Mouse (Mus musculus) intestine, embryonic 16.5 days (tissue): Measurements from ENCODE around the gene Rbm42. TPM values are rescaled to one million over a fixed set of nuclear protein-coding genes. Genes with fewer than 3 reads are reported as not detected.

Experiments used
- ATAC-seq: fragments of 200-750 bp; cut with Nextera tagmentation; 2 replicates; pipeline ENCODE4 v1.8.0; 2017; ENCODE audit warnings: moderate TSS enrichment, moderate library complexity
- H3K27ac ChIP-seq: fragments of 300-500 bp; sonication (generic); 2 replicates; pipeline ENCODE4 v1.5.1; 2014; ENCODE audit warnings: mild to moderate bottlenecking, low read length
- H3K27me3 ChIP-seq: fragments of 300-500 bp; sonication (generic); replicated peaks from 2 replicates; pipeline ENCODE4 v1.6.1; 2014; ENCODE audit warnings: low read length, control low read depth, mixed read lengths; ENCODE audit not compliant: control insufficient read depth, insufficient read depth
- H3K36me3 ChIP-seq: fragments of 300-500 bp; sonication (generic); 2 replicates; pipeline ENCODE4 v1.6.1; 2014; ENCODE audit warnings: low read length, control low read depth; ENCODE audit not compliant: control insufficient read depth, insufficient read depth
- H3K4me1 ChIP-seq: fragments of 300-500 bp; sonication (generic); 2 replicates; pipeline ENCODE4 v1.6.1; 2014; ENCODE audit warnings: low read length, control low read depth, mixed read lengths; ENCODE audit not compliant: control insufficient read depth, insufficient read depth
- H3K4me2 ChIP-seq: fragments of 300-500 bp; sonication (generic); 2 replicates; pipeline ENCODE4 v1.6.1; 2014; ENCODE audit warnings: low read depth, low read length, control low read depth
- H3K4me3 ChIP-seq: fragments of 300-500 bp; sonication (generic); 2 replicates; pipeline ENCODE4 v1.5.1; 2014; ENCODE audit warnings: mild to moderate bottlenecking, low read length
- H3K9ac ChIP-seq: fragments of 300-500 bp; sonication (generic); 2 replicates; pipeline ENCODE4 v1.6.1; 2014; ENCODE audit warnings: low read depth, low read length
- H3K9me3 ChIP-seq: fragments of 300-500 bp; sonication (generic); 2 replicates; pipeline ENCODE4 v1.6.1; 2016; ENCODE audit warnings: low read length, control low read depth; ENCODE audit not compliant: control insufficient read depth
- WGBS: fragments of 180-500 bp; shearing (Covaris S2); extraction: QIAGEN DNeasy Blood & Tissue Kit; methylation state at CpG from one replicate; pipeline ENCODE4 v1.1.7; 2014; 5-methylcytosine and 5-hydroxymethylcytosine counted together
- polyA plus RNA-seq: library from polyadenylated mRNA; unstranded; fragments of >200 nt; fragmentation: Nextera tagmentation; extraction: Ambion mirVana; gene quantifications from 2 replicates; pipeline ENCODE4 v1.2.1, GENCODE M21; 2015

Gene Rbm42
- polyA plus RNA-seq, 1 experiment from 2014 or later, result 93.8 TPM

DNA sequence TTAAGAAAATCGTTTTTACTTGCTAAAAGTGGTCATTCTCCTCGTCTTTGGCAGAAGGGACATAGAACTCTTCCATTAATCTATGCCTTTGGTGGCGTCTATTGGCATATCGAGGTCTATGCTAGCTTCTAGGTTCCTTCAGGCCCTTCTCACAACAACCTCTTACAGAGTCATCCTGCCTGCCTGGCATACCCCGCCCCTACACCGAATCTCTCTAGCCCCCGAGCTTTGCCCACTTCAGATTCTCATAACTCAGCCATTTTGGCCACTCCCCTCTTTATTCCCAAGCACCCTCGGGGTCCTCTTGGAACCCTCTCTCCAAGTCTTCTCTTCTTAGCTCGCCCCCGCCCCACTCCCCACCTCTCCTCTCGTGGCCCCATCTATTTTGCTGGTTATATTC, 15.2 kb upstream of the Rbm42 start:
- Histone ChIP-seq H3K4me1 (peaks cover 4% of the 10 kb centered on the region; the same call in 1 of the 2 replicates), H3K4me2 (peak overlapping the region; percentile 89), H3K27ac (no peak overlapping the region), H3K27me3 (no peaks in the 10 kb centered on the region), H3K4me3 (peak overlapping the region; percentile 72), H3K9ac (peak overlapping the region; percentile 84), H3K9me3 (no peaks in the 10 kb centered on the region), H3K36me3 (peaks cover 2% of the 10 kb centered on the region; the same call in 1 of the 2 replicates)
- 5% methylated on average over 11 of the region's 11 CpGs for WGBS
- ATAC-seq, result peak; percentile 57

DNA sequence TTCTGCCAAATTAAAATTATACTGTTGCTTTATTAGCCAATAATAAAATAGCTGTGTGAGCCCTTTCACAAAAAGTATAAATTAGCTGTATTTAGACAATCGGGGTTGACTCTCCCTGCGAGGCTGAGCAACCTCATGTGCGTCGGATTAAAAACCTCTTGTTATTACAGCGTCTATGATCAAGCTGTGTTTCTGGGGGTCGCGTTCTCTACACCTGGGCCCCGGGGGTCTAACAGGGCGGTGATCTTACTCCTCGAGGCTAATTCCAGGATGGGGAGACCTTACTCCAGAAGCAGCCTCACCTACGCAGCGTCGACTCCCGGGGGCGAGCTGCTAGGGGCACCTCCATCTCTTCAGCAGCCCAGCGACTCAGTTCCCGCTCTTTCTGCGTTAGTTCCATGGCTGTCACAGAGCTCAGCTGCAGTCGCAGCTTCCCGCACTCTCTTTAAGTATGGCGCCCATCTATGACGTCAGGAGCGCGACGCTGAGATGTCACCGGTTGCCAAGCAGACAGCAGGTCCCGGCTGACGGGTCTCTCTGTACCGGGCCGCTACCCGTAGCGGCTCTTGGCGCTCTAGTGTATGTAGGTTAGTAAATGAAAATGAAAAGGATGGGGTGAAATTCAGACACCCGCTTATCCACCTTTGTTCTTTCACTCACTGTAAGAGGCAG, 14.5 kb upstream of the Rbm42 start, which contains the start of gene Haus5:
Gene Haus5 (minus strand): TSS at position 466 of the 672 bp plus-strand sequence.
- under 1% methylated on average over 34 of the region's 34 CpGs for WGBS

DNA sequence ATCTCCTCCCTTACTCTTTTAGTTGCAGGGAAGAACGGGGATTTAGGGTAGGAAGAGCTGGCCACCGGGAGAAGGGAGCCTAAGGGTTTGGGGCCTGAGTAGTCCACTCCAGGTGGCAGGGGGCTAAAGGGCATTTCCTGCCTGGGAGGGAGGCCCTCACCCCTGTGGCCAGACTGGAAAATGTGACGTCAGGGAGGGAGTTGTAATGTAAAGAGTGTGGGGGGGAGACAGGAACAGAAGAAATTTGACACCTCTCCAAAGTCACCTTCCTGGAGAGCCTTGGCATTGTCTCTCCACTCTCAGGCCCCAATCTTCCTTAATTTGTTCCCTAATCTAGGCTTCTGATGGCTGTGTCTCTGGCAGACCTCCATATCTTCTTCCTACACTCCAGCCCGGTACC, 11.0 kb downstream of the Rbm42 start:
- Histone ChIP-seq H3K9me3 (no peaks in the 10 kb centered on the region), H3K4me1 (peaks cover 5% of the 10 kb centered on the region; the same call in 1 of the 2 replicates), H3K36me3 (peaks cover 18% of the 10 kb centered on the region), H3K4me2 (no peak overlapping the region), H3K27me3 (peaks cover 25% of the 10 kb centered on the region), H3K4me3 (no peak overlapping the region), H3K9ac (no peak overlapping the region), H3K27ac (no peak overlapping the region)
- ATAC-seq, result no peak
- 29% methylated on average over 4 of the region's 4 CpGs for WGBS

More for the DNA sequence above, 14.5 kb upstream of the Rbm42 start, which contains the start of gene Haus5:
- Histone ChIP-seq H3K9me3 (no peaks in the 10 kb centered on the region), H3K9ac (peak within 1 kb of the TSS; percentile 84), H3K4me1 (peaks cover 4% of the 10 kb centered on the region; the same call in 1 of the 2 replicates), H3K27me3 (no peaks in the 10 kb centered on the region), H3K4me3 (peak within 1 kb of the TSS; percentile 72), H3K4me2 (peak within 1 kb of the TSS; percentile 89), H3K27ac (no peak within 1 kb of the TSS), H3K36me3 (peaks cover 2% of the 10 kb centered on the region; the same call in 1 of the 2 replicates)
- ATAC-seq, result peak; percentile 93

DNA sequence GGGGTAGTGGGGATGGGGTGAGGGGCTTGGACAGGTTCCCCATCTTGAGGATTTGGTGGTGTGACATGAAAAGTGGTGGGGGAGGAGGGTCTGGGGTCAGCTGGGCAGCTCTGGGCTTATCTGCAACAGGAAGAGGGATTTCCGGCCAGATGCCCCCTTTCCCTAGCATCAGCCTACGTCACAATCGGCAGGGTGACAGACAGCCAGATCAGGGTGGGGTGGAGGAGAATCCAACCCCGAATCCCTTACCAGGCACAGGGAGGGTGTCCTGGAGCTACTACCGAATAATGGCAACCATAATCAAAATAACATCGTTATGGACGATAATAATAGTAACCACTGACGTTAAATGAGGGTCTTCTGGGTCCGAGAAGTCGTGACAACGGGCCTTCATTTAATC, 13.7 kb downstream of the Rbm42 start:
- Histone ChIP-seq H3K36me3 (peaks cover 8% of the 10 kb centered on the region), H3K27ac (no peak overlapping the region), H3K4me1 (peaks cover 5% of the 10 kb centered on the region; the same call in 1 of the 2 replicates), H3K4me3 (no peak overlapping the region), H3K9me3 (no peaks in the 10 kb centered on the region), H3K9ac (no peak overlapping the region), H3K27me3 (peaks cover 39% of the 10 kb centered on the region), H3K4me2 (no peak overlapping the region)
- WGBS, result 22% methylated on average over 11 of the region's 11 CpGs
- no peak for ATAC-seq

DNA sequence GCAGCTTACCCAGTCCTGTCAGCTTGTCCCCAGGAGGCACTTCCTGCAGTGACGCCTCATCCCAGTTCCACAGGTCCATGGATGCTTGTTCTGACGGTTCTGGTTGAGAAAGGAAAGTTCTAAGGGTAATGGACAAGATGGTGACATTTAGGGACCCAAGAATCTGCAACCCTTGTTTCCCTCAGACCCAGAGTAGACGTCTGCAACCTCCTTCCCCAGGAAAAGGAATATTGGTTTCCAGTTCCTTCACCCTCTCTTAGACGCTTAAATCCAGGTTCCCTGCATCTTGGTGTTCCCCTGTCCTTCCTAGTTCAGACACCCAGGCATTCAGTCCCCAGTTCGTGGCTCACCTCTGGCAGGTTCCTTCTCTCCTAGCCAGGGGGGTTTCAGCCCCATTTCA, 14.4 kb downstream of the Rbm42 start, which contains the start of gene Etv2:
Gene Etv2 (minus strand): TSS at position 101 of the 400 bp plus-strand sequence.
- H3K4me1 ChIP-seq, result peaks cover 5% of the 10 kb centered on the region; the same call in 1 of the 2 replicates
- no peak for ATAC-seq
- peaks cover 3% of the 10 kb centered on the region; the same call in 1 of the 2 replicates for H3K36me3 ChIP-seq
- peak within 1 kb of the TSS; percentile 35 for H3K4me2 ChIP-seq
- H3K27ac ChIP-seq, result no peak within 1 kb of the TSS
- H3K9ac ChIP-seq, result no peak within 1 kb of the TSS
- H3K4me3 ChIP-seq, result no peak within 1 kb of the TSS; the same call in 1 of the 2 replicates
- 10% methylated on average over 5 of the region's 5 CpGs for WGBS
- peaks cover 41% of the 10 kb centered on the region for H3K27me3 ChIP-seq
- H3K9me3 ChIP-seq, result no peaks in the 10 kb centered on the region

DNA sequence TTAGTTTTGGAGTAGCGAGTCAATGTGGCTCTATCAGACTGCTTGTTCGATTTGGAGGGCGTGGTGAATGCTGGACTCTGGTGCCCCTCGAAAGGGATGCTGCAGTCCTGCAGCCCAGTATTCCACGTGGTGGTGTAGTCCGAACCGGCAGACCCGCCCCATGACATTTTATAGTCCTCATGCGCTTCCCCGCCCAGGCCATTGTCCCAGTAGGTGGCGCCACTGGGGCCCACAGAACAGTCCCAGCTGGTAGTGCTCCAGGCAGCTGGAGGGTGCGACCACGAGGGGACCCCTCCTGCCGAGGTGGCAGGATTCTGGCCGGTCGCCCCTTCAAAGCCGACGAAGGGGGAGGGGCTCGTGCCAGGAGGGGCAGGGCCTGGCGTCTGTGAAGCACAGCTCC, 15.5 kb downstream of the Rbm42 start:
- Histone ChIP-seq H3K36me3 (no peaks in the 10 kb centered on the region), H3K9me3 (no peaks in the 10 kb centered on the region), H3K27me3 (peaks cover 41% of the 10 kb centered on the region), H3K9ac (no peak overlapping the region), H3K4me3 (no peak overlapping the region; the same call in 1 of the 2 replicates), H3K27ac (no peak overlapping the region), H3K4me2 (peak overlapping the region; percentile 35), H3K4me1 (peaks cover 5% of the 10 kb centered on the region; the same call in 1 of the 2 replicates)
- peak; percentile 75 for ATAC-seq
- WGBS, result 2% methylated on average over 20 of the region's 20 CpGs

DNA sequence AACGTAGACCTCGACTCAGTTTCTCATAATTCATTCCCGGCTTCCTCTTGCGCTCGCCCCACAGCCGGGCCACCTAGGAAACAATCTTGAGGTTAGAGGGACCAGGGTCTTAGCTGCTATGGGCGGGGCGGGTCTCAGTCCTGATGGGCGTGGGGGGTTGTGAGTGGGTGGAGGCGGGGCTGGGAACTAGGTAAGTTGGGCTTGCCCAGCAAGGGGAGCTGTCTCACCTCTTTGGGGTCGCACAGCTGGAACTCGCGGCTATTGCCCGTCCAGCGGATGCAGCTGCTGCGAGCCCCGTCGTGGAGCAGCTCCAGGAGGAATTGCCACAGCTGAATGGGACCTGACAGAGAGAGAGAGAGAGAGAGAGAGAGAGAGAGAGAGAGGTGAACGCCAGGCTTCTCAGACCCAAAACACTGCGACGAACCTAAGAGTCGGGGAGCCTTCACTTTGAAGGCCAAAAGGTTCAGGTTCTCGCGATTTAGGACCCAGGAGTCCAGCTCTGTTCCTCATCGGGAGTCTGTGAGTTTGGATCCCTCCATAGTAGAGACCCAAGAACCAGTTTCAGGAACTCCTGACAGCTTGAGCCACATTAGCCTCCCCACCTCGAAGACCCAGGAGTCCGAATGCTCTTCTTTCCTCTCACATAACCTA, 16.2 kb downstream of the Rbm42 start:
- WGBS, result 6% methylated on average over 26 of the region's 27 CpGs
- Histone ChIP-seq H3K36me3 (no peaks in the 10 kb centered on the region), H3K4me1 (0 out of 2 replicates have a peak, but pooled peaks cover 5% of the 10 kb centered on the region), H3K9ac (no peak overlapping the region), H3K9me3 (no peaks in the 10 kb centered on the region), H3K4me2 (no peak overlapping the region), H3K4me3 (no peak overlapping the region; the same call in 1 of the 2 replicates), H3K27me3 (peaks cover 41% of the 10 kb centered on the region), H3K27ac (no peak overlapping the region)
- ATAC-seq, result no peak

DNA sequence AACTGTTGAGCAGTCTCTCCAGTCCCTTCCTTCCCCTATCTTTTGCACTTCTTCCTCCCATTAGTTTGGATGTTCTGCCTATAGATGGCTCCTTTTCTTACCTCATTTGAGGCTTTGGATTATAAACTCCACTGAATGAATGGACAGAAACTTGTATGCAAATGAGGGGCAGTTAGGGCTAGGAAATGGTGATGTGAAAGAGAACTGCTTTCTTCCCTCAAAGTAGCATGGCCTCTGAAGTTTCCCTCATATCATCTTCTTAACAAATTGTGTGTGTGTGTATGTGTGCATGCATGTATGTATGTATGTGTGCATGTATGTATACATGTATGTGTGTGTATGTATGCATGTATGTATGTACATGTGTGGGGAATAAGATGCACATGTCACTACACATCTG, 21.1 kb downstream of the Rbm42 start:
- no peaks in the 10 kb centered on the region for H3K36me3 ChIP-seq

DNA sequence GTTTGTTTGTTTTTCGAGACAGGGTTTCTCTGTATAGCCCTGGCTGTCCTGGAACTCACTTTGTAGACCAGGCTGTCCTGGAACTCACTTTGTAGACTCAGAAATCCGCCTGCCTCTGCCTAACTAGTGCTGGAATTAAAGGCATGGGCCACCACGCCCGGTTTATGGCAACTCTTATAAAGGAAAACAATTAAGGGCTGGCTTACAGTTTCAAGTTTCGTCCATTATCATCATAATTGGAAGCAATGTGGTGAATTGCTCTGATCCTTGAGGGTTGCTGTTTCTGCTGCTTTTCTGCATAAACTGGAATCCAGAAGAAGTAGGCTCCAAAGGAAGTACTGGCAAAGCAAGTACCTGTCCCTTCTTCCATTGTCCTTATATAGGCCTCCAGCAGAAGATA, 23.5 kb downstream of the Rbm42 start:
- Histone ChIP-seq H3K36me3 (peaks cover 6% of the 10 kb centered on the region; the same call in 1 of the 2 replicates), H3K27ac (no peak overlapping the region), H3K4me3 (no peak overlapping the region), H3K9ac (no peak overlapping the region), H3K27me3 (peaks cover 4% of the 10 kb centered on the region; the same call in 1 of the 2 replicates), H3K4me2 (no peak overlapping the region), H3K4me1 (peaks cover 7% of the 10 kb centered on the region), H3K9me3 (no peaks in the 10 kb centered on the region)
- no peak for ATAC-seq
- 80% methylated on average over 5 of the region's 5 CpGs for WGBS

More for the DNA sequence above, 21.1 kb downstream of the Rbm42 start:
- ATAC-seq, result no peak
- no peak overlapping the region for H3K27ac ChIP-seq
- H3K9ac ChIP-seq, result no peak overlapping the region
- peaks cover 15% of the 10 kb centered on the region for H3K27me3 ChIP-seq
- no peaks in the 10 kb centered on the region for H3K9me3 ChIP-seq
- H3K4me1 ChIP-seq, result peaks cover 7% of the 10 kb centered on the region
- no peak overlapping the region for H3K4me3 ChIP-seq
- no peak overlapping the region for H3K4me2 ChIP-seq
